Mouse (Mus musculus) lung, postnatal 0 days (tissue): Measurements from ENCODE around the gene Tceal8. TPM values are rescaled to one million over a fixed set of nuclear protein-coding genes. Genes with fewer than 3 reads are reported as not detected.
"Not testable (repeated sequence)": the region's sequence is repeated elsewhere in the genome, so short reads cannot be mapped to it uniquely, and the experiment has no call there.

ENCODE experiments used
- ATAC-seq: fragments of 200-750 bp; cut with Nextera tagmentation; 2 replicates; pipeline ENCODE4 v1.8.0; 2017; ENCODE audit warnings: moderate library complexity
- DNase-seq: peaks from one replicate; pipeline ENCODE4 v3.0.0-alpha.2; 2016; ENCODE audit warnings: low spot score
- H3K27ac ChIP-seq: fragments of 300-500 bp; sonication (generic); 2 replicates; pipeline ENCODE4 v1.5.1; 2014; ENCODE audit warnings: antibody characterized with exemption, mild to moderate bottlenecking, low read length, mixed read lengths
- H3K27me3 ChIP-seq: fragments of 300-500 bp; sonication (generic); replicated peaks from 2 replicates; pipeline ENCODE4 v1.6.1; 2014; ENCODE audit warnings: low read length, mixed read lengths; ENCODE audit not compliant: insufficient read depth
- H3K36me3 ChIP-seq: fragments of 300-500 bp; sonication (generic); 2 replicates; pipeline ENCODE4 v1.6.1; 2014; ENCODE audit warnings: low read length, mixed read lengths; ENCODE audit not compliant: insufficient read depth
- H3K4me1 ChIP-seq: fragments of 300-500 bp; sonication (generic); 2 replicates; pipeline ENCODE4 v1.6.1; 2014; ENCODE audit warnings: antibody characterized with exemption, low read depth, low read length, mixed read lengths; ENCODE audit not compliant: insufficient read depth
- H3K4me2 ChIP-seq: fragments of 300-500 bp; sonication (generic); replicated peaks from 2 replicates; pipeline ENCODE4 v1.6.1; 2014; ENCODE audit warnings: low read depth, mild to moderate bottlenecking, low read length, moderate library complexity, mixed read lengths
- H3K4me3 ChIP-seq: fragments of 300-500 bp; sonication (generic); 2 replicates; pipeline ENCODE4 v1.5.1; 2014; ENCODE audit warnings: low read depth, low read length
- H3K9ac ChIP-seq: fragments of 300-500 bp; sonication (generic); replicated peaks from 2 replicates; pipeline ENCODE4 v1.6.1; 2014; ENCODE audit warnings: low read depth, mild to moderate bottlenecking
- H3K9me3 ChIP-seq: fragments of 300-500 bp; sonication (generic); 2 replicates; pipeline ENCODE4 v1.6.1; 2016; ENCODE audit warnings: low read length, mixed read lengths
- CTCF ChIP-seq: IDR thresholded peaks from 2 replicates; pipeline ENCODE4 v1.5.1; 2016; ENCODE audit warnings: antibody characterized with exemption, mild to moderate bottlenecking
- EP300 ChIP-seq: IDR thresholded peaks from 2 replicates; pipeline ENCODE4 v1.6.1; 2016; ENCODE audit warnings: antibody characterized with exemption, mild to moderate bottlenecking, control low read depth
- WGBS: fragments of 180-500 bp; shearing (Covaris S2); extraction: QIAGEN DNeasy Blood & Tissue Kit; methylation state at CpG from one replicate; pipeline ENCODE4 v1.1.7; 2014; 5-methylcytosine and 5-hydroxymethylcytosine counted together
- polyA plus RNA-seq: library from polyadenylated mRNA; unstranded; fragments of >200 nt; fragmentation: Nextera tagmentation; extraction: Ambion mirVana; gene quantifications from 2 replicates; pipeline ENCODE4 v1.2.1, GENCODE M21; 2015

Gene Tceal8
- polyA plus RNA-seq, 1 experiment from 2014 or later: 185 TPM

- H3K4me3 ChIP-seq: peak overlapping the region; percentile 55
- ATAC-seq (peak; percentile 72), DNase-seq (peak; percentile 88)
- H3K27ac ChIP-seq: peak overlapping the region; percentile 89
- no peaks in the 10 kb centered on the region for H3K36me3 ChIP-seq
- H3K9ac ChIP-seq: peak overlapping the region; percentile 58
- TF ChIP-seq EP300: no peak
- no peak for TF ChIP-seq CTCF
- WGBS: 20% methylated on average over 24 of the region's 24 CpGs
- no peaks in the 10 kb centered on the region for H3K27me3 ChIP-seq
- no peaks in the 10 kb centered on the region for H3K9me3 ChIP-seq
- H3K4me1 ChIP-seq: no peaks in the 10 kb centered on the region
- H3K4me2 ChIP-seq: peak overlapping the region; percentile 60
These were observed 689 bp downstream of the Tceal8 start for GRCm38 (mm10) chrX:136171189-136172117.

- no peak for DNase-seq
- Histone ChIP-seq H3K9ac (no peak overlapping the region), H3K9me3 (no peaks in the 10 kb centered on the region), H3K27ac (no peak overlapping the region), H3K27me3 (no peaks in the 10 kb centered on the region), H3K36me3 (no peaks in the 10 kb centered on the region), H3K4me1 (no peaks in the 10 kb centered on the region), H3K4me2 (peak overlapping the region; percentile 60; the same call in 1 of the 2 replicates), H3K4me3 (no peak overlapping the region)
- no peak for TF ChIP-seq CTCF
- TF ChIP-seq EP300: no peak
- no peak for ATAC-seq
- WGBS: 43% methylated on average over 10 of the region's 10 CpGs
These were observed 1.5 kb downstream of the Tceal8 start for GRCm38 (mm10) chrX:136170625-136171024.

GRCm38 (mm10) chrX:136144195-136144594 lies 27.9 kb downstream of the Tceal8 start:
- no peak overlapping the region for H3K4me3 ChIP-seq
- TF ChIP-seq EP300: no peak
- TF ChIP-seq CTCF: no peak
- no peaks in the 10 kb centered on the region for H3K36me3 ChIP-seq
- H3K9me3 ChIP-seq: no peaks in the 10 kb centered on the region
- H3K27me3 ChIP-seq: no peaks in the 10 kb centered on the region
- DNase-seq: peak; percentile 5
- no peaks in the 10 kb centered on the region for H3K4me1 ChIP-seq
- H3K27ac ChIP-seq: no peak overlapping the region
- ATAC-seq: peak; percentile 44; the same call in 1 of the 2 replicates
- 23% methylated on average over 7 of the region's 7 CpGs for WGBS
- no peak overlapping the region for H3K4me2 ChIP-seq
- no peak overlapping the region for H3K9ac ChIP-seq

- H3K9me3 ChIP-seq: no peaks in the 10 kb centered on the region
- WGBS: 46% methylated on average over 2 of the region's 2 CpGs
- H3K27me3 ChIP-seq: no peaks in the 10 kb centered on the region
- H3K27ac ChIP-seq: no peak overlapping the region
- no peak overlapping the region for H3K9ac ChIP-seq
- H3K4me3 ChIP-seq: no peak overlapping the region
- TF ChIP-seq EP300 (no peak), CTCF (no peak)
- DNase-seq (no peak), ATAC-seq (no peak)
- H3K4me1 ChIP-seq: no peaks in the 10 kb centered on the region
- no peaks in the 10 kb centered on the region for H3K36me3 ChIP-seq
- no peak overlapping the region for H3K4me2 ChIP-seq
These were observed 28.4 kb downstream of the Tceal8 start for GRCm38 (mm10) chrX:136143711-136144110.

GRCm38 (mm10) chrX:136141385-136141784 lies 30.8 kb downstream of the Tceal8 start:
- DNase-seq (no peak), ATAC-seq (no peak)
- no peaks in the 10 kb centered on the region for H3K9me3 ChIP-seq
- H3K9ac ChIP-seq: no peak overlapping the region
- H3K4me2 ChIP-seq: no peak overlapping the region
- no peak overlapping the region for H3K4me3 ChIP-seq
- H3K27ac ChIP-seq: no peak overlapping the region
- H3K27me3 ChIP-seq: no peaks in the 10 kb centered on the region
- no peaks in the 10 kb centered on the region for H3K36me3 ChIP-seq
- TF ChIP-seq CTCF (no peak), EP300 (no peak)
- no peaks in the 10 kb centered on the region for H3K4me1 ChIP-seq
- 76% methylated on average over 5 of the region's 5 CpGs for WGBS

- Histone ChIP-seq H3K4me3 (peak overlapping the region; percentile 23), H3K4me2 (peak overlapping the region; percentile 28)
- H3K9me3 ChIP-seq, H3K36me3 ChIP-seq, H3K4me1 ChIP-seq, H3K9ac ChIP-seq, H3K27me3 ChIP-seq, H3K27ac ChIP-seq: not testable (repeated sequence)
- DNase-seq (peak; percentile 6), ATAC-seq (peak; percentile 18)
- 27% methylated on average over 5 of the region's 5 CpGs for WGBS
These were observed 32.5 kb downstream of the Tceal8 start for GRCm38 (mm10) chrX:136139640-136140004.

- not testable (repeated sequence) for H3K9ac ChIP-seq, H3K27ac ChIP-seq, H3K27me3 ChIP-seq, DNase-seq, H3K4me1 ChIP-seq, H3K36me3 ChIP-seq, H3K9me3 ChIP-seq
- H3K4me3 ChIP-seq: peak within 1 kb of the TSS; percentile 23
- no CpG with 5 or more reads among the region's 64 CpGs for WGBS
- H3K4me2 ChIP-seq: peak within 1 kb of the TSS; percentile 28
- ATAC-seq: peak; percentile 86
These were observed 33.1 kb downstream of the Tceal8 start, which contains the start of gene Bex4 for GRCm38 (mm10) chrX:136138827-136139639. Gene Bex4 (plus strand): TSS chrX:136138996.
